Mouse (Mus musculus) lung, embryonic 14.5 days (tissue): ENCODE results near the gene Atp6v1g2. TPM values are rescaled to one million over a fixed set of nuclear protein-coding genes. Genes with fewer than 3 reads are reported as not detected.
A peak's percentile ranks its signal among the peaks of the same experiment; 100 is the strongest.

Experiments
- ATAC-seq: fragments of 200-750 bp; cut with Nextera tagmentation; 2 replicates; pipeline ENCODE4 v1.8.0; 2017; ENCODE audit warnings: mild to moderate bottlenecking, moderate TSS enrichment, moderate library complexity; ENCODE audit not compliant: insufficient read depth
- DNase-seq: peaks from one replicate; pipeline ENCODE4 v3.0.0-alpha.2; 2015
- H3K27ac ChIP-seq: fragments of 300-500 bp; sonication (generic); 2 replicates; pipeline ENCODE4 v1.5.1; 2014; ENCODE audit warnings: low read depth, mild to moderate bottlenecking, moderate library complexity
- H3K27me3 ChIP-seq: fragments of 300-500 bp; sonication (generic); 2 replicates; pipeline ENCODE4 v1.6.1; 2014; ENCODE audit warnings: low read length, control low read depth; ENCODE audit not compliant: insufficient read depth
- H3K36me3 ChIP-seq: fragments of 300-500 bp; sonication (generic); 2 replicates; pipeline ENCODE4 v1.6.1; 2014; ENCODE audit warnings: control low read depth; ENCODE audit not compliant: insufficient read depth
- H3K4me1 ChIP-seq: fragments of 300-500 bp; sonication (generic); 2 replicates; pipeline ENCODE4 v1.6.1; 2014; ENCODE audit warnings: antibody characterized with exemption, control low read depth; ENCODE audit not compliant: insufficient read depth
- H3K4me2 ChIP-seq: fragments of 300-500 bp; sonication (generic); 2 replicates; pipeline ENCODE4 v1.6.1; 2014; ENCODE audit warnings: mild to moderate bottlenecking
- H3K4me3 ChIP-seq: fragments of 300-500 bp; sonication (generic); 2 replicates; pipeline ENCODE4 v1.5.1; 2014; ENCODE audit warnings: low read depth, low read length
- H3K9ac ChIP-seq: fragments of 300-500 bp; sonication (generic); 2 replicates; pipeline ENCODE4 v1.6.1; 2014
- H3K9me3 ChIP-seq: fragments of 300-500 bp; sonication (generic); 2 replicates; pipeline ENCODE4 v1.6.1; 2016; ENCODE audit warnings: low read depth, low read length, control low read depth
- CTCF ChIP-seq: IDR thresholded peaks from 2 replicates; pipeline ENCODE4 v1.5.1; 2016; ENCODE audit warnings: antibody characterized with exemption, low read depth
- WGBS: fragments of 180-500 bp; shearing (Covaris S2); extraction: QIAGEN DNeasy Blood & Tissue Kit; methylation state at CpG from one replicate; pipeline ENCODE4 v1.1.7; 2014; 5-methylcytosine and 5-hydroxymethylcytosine counted together
- polyA plus RNA-seq: library from polyadenylated mRNA; unstranded; fragments of >200 nt; fragmentation: Nextera tagmentation; extraction: Ambion mirVana; gene quantifications from 2 replicates; pipeline ENCODE4 v1.2.1, GENCODE M21; 2014

Atp6v1g2 gene
- polyA plus RNA-seq, 1 experiment from 2014 or later, result 3.7 TPM

DNA sequence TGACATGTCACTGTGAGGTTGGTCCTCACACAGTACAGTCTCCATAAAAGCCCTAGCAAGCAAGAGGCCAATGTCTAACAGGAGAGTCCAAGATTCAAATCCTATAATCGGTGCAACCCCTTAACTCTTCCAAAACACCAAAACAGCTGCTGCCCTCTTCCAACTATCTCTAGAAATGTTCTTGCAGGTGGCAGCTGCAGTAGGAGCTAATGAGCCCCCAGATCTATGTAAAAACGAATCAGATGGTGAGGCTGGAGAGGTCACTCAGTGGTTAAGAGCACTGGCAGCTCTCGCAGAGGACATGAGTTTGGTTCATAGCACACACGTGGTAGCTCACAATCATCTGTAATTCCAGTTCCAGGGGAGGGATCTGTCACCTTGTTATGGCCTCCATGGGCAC, 22.2 kb downstream of the Atp6v1g2 start:
- DNase-seq (no peak), ATAC-seq (no peak)
- no peaks in the 10 kb centered on the region for H3K4me1 ChIP-seq
- no peak overlapping the region for H3K9ac ChIP-seq
- no peaks in the 10 kb centered on the region for H3K27me3 ChIP-seq
- no peak overlapping the region for H3K4me3 ChIP-seq
- no peaks in the 10 kb centered on the region for H3K9me3 ChIP-seq
- no peak overlapping the region for H3K27ac ChIP-seq
- no peak overlapping the region for H3K4me2 ChIP-seq
- 56% methylated on average over 4 of the region's 4 CpGs for WGBS
- TF ChIP-seq CTCF, result no peak
- H3K36me3 ChIP-seq, result peaks cover 37% of the 10 kb centered on the region

DNA sequence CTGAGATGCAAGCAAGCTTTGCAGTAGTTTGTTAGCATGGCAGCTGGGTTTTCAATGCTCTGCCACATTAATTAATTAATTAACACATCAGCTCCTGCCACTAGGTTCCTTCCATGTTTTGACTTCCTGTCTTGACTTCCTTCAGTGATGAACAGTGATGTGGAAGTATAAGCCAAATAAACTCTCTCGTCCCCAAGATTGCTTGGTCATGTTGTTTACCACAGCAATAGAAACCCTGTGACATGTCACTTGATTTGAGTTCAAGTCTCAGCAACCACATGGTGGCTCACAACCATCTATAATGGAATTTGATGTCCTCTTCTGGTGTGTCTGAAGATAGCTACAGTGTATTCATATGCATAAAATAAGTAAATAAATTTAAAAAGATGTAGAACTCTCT, 23.9 kb downstream of the Atp6v1g2 start:
- 33% methylated on average over 1 of the region's 1 CpGs for WGBS

DNA sequence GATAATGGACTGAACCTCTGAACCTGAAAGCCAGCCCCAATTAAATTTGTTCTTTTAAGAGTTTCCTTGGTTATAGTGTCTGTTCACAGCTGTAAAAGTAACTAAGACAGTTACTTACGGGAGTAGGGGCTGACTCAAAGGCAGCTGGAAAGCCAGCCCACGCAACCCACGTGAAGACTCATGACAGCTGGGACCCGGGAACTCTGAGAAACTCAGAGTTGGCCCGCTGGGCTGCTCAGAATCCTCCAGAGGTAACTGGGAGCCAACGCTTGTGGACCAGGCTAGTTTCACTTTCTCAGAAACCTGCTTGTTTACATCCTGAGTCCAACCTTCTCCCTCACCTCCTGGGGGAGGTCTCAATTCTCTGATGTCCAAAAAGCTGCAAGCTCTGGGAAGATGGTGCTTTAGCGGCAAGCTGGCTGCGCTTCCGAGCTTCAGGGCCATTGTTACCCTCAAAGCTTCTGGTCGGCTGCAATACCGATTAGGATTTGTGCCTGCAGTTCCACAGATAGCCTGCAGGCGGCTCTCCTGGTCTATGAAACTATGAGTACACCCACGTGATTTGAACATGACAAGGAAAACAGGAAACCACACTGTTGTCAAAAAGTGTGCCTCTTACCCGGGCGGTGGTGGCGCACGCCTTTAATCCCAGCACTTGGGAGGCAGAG, 24.5 kb downstream of the Atp6v1g2 start:
- no peaks in the 10 kb centered on the region for H3K4me1 ChIP-seq
- peak overlapping the region; percentile 49 for H3K4me2 ChIP-seq
- peak overlapping the region; percentile 14 for H3K4me3 ChIP-seq
- TF ChIP-seq CTCF, result peak; percentile 90
- no peak overlapping the region for H3K27ac ChIP-seq
- ATAC-seq, result peak; percentile 9; the same call in 1 of the 2 replicates
- 0 out of 2 replicates have a peak overlapping the region, but pooled peaks have one; percentile 21 for H3K9ac ChIP-seq
- 15% methylated on average over 17 of the region's 17 CpGs for WGBS
- peaks cover 12% of the 10 kb centered on the region; the same call in 1 of the 2 replicates for H3K27me3 ChIP-seq
- DNase-seq, result peak; percentile 96
- H3K36me3 ChIP-seq, result peaks cover 16% of the 10 kb centered on the region
- no peaks in the 10 kb centered on the region for H3K9me3 ChIP-seq

More for the DNA sequence above, 23.9 kb downstream of the Atp6v1g2 start:
- H3K27ac ChIP-seq, result no peak overlapping the region
- H3K9ac ChIP-seq, result no peak overlapping the region
- H3K4me2 ChIP-seq, result no peak overlapping the region; the same call in 1 of the 2 replicates
- H3K4me3 ChIP-seq, result no peak overlapping the region
- ATAC-seq (no peak), DNase-seq (no peak)
- H3K9me3 ChIP-seq, result no peaks in the 10 kb centered on the region
- H3K4me1 ChIP-seq, result no peaks in the 10 kb centered on the region
- no peak for TF ChIP-seq CTCF
- peaks cover 9% of the 10 kb centered on the region; the same call in 1 of the 2 replicates for H3K27me3 ChIP-seq
- peaks cover 22% of the 10 kb centered on the region for H3K36me3 ChIP-seq

DNA sequence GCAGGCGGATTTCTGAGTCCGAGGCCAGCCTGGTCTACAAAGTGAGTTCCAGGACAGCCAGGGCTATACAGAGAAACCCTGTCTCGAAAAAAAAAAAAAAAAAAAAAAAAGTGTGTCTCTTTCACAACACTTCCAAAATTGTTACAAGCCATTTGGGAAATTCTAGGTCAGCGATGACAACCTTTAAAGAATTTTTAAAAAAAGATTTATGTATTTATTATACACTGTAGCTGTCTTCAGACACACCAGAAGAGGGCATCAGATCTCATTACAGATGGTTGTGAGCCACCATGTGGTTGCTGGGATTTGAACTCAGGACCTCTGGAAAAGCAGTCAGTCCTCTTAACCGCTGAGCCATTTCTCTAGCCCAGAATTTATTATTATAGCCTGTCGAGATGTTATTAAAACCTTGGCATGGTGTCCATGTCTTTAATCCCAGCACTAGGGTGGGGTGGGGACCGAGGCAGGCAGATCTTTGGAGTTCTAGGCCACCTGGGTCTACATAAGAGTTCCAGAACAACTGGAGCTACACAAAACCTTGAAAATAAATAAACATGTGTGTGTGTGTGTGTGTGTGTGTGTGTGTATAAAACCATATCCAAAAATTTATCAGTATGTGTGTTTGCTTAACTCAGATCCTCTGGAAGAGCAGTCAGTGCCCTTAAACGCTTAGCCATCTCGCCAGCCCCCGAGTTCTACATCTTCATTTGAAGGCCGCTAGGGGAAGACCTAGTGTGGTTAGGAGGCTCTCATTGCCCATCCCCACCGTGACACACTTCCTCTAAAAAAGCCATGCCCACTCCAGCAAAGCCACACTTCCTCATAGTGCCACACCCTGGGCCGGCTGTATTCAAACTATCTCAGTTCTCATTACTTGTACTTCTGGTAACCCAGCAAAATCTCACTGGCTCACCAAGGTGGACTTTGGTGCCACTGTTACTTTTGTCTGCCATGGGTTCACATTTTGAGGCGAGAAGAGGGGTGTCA, 25.3 kb downstream of the Atp6v1g2 start:
- Histone ChIP-seq H3K4me3 (no peak overlapping the region), H3K9me3 (no peaks in the 10 kb centered on the region), H3K27ac (no peak overlapping the region), H3K36me3 (peaks cover 7% of the 10 kb centered on the region), H3K9ac (no peak overlapping the region), H3K4me1 (no peaks in the 10 kb centered on the region), H3K27me3 (peaks cover 16% of the 10 kb centered on the region; the same call in 1 of the 2 replicates), H3K4me2 (no peak overlapping the region)
- TF ChIP-seq CTCF, result peak; percentile 16; the same call in 1 of the 2 replicates
- ATAC-seq (no peak), DNase-seq (peak; percentile 29)
- 51% methylated on average over 13 of the region's 14 CpGs for WGBS

DNA sequence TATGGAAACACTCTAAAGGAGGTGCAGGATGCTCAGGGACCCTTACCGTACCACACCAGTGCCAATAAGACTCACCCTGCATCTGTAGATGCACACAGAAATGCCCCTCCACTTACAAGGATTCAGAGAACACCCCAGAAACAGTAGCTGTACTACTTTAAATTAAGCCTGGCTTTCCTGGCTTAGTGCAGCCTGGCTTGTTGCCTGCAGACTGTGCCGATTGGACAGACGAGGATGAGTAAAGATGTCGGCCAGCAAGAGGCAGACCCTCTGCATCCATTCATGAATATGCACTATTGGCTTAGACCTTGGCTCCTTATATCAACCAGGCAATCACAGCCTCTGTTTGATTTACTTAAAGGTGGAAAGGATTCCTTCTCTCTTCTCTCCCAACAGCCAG, 26.2 kb downstream of the Atp6v1g2 start:
- no peak overlapping the region for H3K9ac ChIP-seq
- 71% methylated on average over 4 of the region's 4 CpGs for WGBS
- DNase-seq (no peak), ATAC-seq (no peak)
- H3K9me3 ChIP-seq, result no peaks in the 10 kb centered on the region
- H3K36me3 ChIP-seq, result no peaks in the 10 kb centered on the region
- H3K27me3 ChIP-seq, result peaks cover 16% of the 10 kb centered on the region; the same call in 1 of the 2 replicates
- no peak overlapping the region for H3K4me3 ChIP-seq
- no peak overlapping the region for H3K27ac ChIP-seq
- H3K4me1 ChIP-seq, result no peaks in the 10 kb centered on the region
- no peak for TF ChIP-seq CTCF
- H3K4me2 ChIP-seq, result no peak overlapping the region

DNA sequence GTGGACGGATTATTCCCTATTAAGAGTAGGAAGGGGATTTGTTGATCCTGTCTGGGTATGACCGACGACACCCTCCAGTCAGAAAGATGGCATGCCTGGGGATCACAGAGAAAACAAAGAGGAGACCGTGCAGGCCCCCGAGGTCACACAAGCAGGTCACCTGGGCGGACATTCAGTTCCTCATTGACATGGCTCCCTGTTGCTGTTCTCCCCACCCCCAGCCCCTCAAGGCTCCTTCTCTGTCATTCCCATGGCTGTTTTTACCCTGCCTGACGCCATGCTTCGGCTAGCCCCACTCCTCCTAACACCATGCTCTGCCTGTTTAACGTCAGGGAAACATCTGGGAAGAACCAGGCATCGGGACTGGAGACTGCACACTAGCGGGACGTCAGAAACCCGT, 28.2 kb downstream of the Atp6v1g2 start:
- WGBS, result 63% methylated on average over 13 of the region's 13 CpGs
- no peak overlapping the region for H3K4me3 ChIP-seq

More for the DNA sequence above, 28.2 kb downstream of the Atp6v1g2 start:
- ATAC-seq (no peak), DNase-seq (no peak)
- no peak overlapping the region for H3K9ac ChIP-seq
- H3K27me3 ChIP-seq, result peaks cover 16% of the 10 kb centered on the region; the same call in 1 of the 2 replicates
- no peaks in the 10 kb centered on the region for H3K4me1 ChIP-seq
- H3K27ac ChIP-seq, result no peak overlapping the region
- no peak overlapping the region for H3K4me2 ChIP-seq
- H3K36me3 ChIP-seq, result no peaks in the 10 kb centered on the region
- no peak for TF ChIP-seq CTCF
- no peaks in the 10 kb centered on the region for H3K9me3 ChIP-seq
